In genomic region chr4:129500017-129500416, GRCm38 (mm10) we compare ENCODE assay signal across 8 mouse cellular contexts. TPM values are rescaled to one million over a fixed set of nuclear protein-coding genes. Genes with fewer than 3 reads are reported as not detected.
DNase-seq lines count a peak whose midpoint lies in the region; ATAC-seq and TF ChIP-seq lines count a peak whose summit lies in the region.

No protein-coding gene starts in this region.

- no peaks in the 10 kb centered on the region for H3K36me3 ChIP-seq in kidney, adult 2 months (ENCODE audit: control insufficient read depth, insufficient read depth, low read length)
- H3K36me3 ChIP-seq in embryonic facial prominence, embryonic 10.5 days (replicated peaks), result no peaks in the 10 kb centered on the region
- no peaks in the 10 kb centered on the region for H3K36me3 ChIP-seq in hindbrain, embryonic 13.5 days
- no peaks in the 10 kb centered on the region for H3K36me3 ChIP-seq in midbrain, embryonic 11.5 days (ENCODE audit: control insufficient read depth, insufficient read depth, low read length)

- H3K9me3 ChIP-seq in embryonic facial prominence, embryonic 10.5 days, result no peaks in the 10 kb centered on the region
- no peaks in the 10 kb centered on the region for H3K9me3 ChIP-seq in hindbrain, embryonic 13.5 days
- no peaks in the 10 kb centered on the region for H3K9me3 ChIP-seq in midbrain, embryonic 11.5 days (ENCODE audit: control insufficient read depth, low read length)

- H3K27me3 ChIP-seq in kidney, adult 2 months (replicated peaks; ENCODE audit: control insufficient read depth, insufficient read depth, low read length), result no peaks in the 10 kb centered on the region
- H3K27me3 ChIP-seq in embryonic facial prominence, embryonic 10.5 days (replicated peaks; ENCODE audit: low read depth, poor library complexity, severe bottlenecking), result 0 out of 2 replicates have a peak, but pooled peaks cover 3% of the 10 kb centered on the region
- 0 out of 2 replicates have a peak, but pooled peaks cover 4% of the 10 kb centered on the region for H3K27me3 ChIP-seq in hindbrain, embryonic 13.5 days
- H3K27me3 ChIP-seq in midbrain, embryonic 11.5 days (ENCODE audit: control insufficient read depth, insufficient read depth, low read length), result no peaks in the 10 kb centered on the region

- no peak for ATAC-seq in hindbrain, embryonic 13.5 days (ENCODE audit: low FRiP score)
- 0 out of 2 replicates have a peak, but pooled peaks have one; percentile 1 for ATAC-seq in midbrain, embryonic 11.5 days (ENCODE audit: low FRiP score)

- no peak for TF ChIP-seq CTCF in kidney, adult 2 months (conservative IDR thresholded peaks at IDR 0.05; ENCODE audit: insufficient read depth, insufficient read length, low read depth, low read length)

- H3K4me1 ChIP-seq in kidney, adult 2 months (ENCODE audit: control insufficient read depth, insufficient read depth, low read length), result no peaks in the 10 kb centered on the region; the same call in 1 of the 2 replicates
- peaks cover 67% of the 10 kb centered on the region for H3K4me1 ChIP-seq in embryonic facial prominence, embryonic 10.5 days
- H3K4me1 ChIP-seq in hindbrain, embryonic 13.5 days (replicated peaks), result peaks cover 31% of the 10 kb centered on the region
- H3K4me1 ChIP-seq in midbrain, embryonic 11.5 days (ENCODE audit: control insufficient read depth, insufficient read depth, low read length), result peaks cover 13% of the 10 kb centered on the region

- no peak for TF ChIP-seq POLR2A in kidney, adult 2 months (IDR thresholded peaks at IDR 0.05; ENCODE audit: low read depth, low read length)

- no peak for DNase-seq in kidney, adult 2 months
- DNase-seq in kidney, adult 11 months, result no peak
- no peak for DNase-seq in embryonic facial prominence, embryonic 10.5 days (ENCODE audit: low spot score)
- no peak for DNase-seq in midbrain, embryonic 11.5 days (ENCODE audit: low spot score, missing footprints)
- no peak for DNase-seq in urinary bladder, adult 18-20 months (ENCODE audit: low spot score in 2 of 2)
- DNase-seq in cerebellum, postnatal 25 days, result no peak
- DNase-seq in kidney, postnatal 25 days, result no peak

- peak overlapping the region; percentile 86; the same call in 1 of the 2 replicates for H3K4me3 ChIP-seq in kidney, adult 2 months (ENCODE audit: insufficient read depth, low read depth, low read length)
- H3K4me3 ChIP-seq in embryonic facial prominence, embryonic 10.5 days, result peak overlapping the region; percentile 65
- H3K4me3 ChIP-seq in hindbrain, embryonic 13.5 days, result peak overlapping the region; percentile 55; the same call in 1 of the 2 replicates
- peak overlapping the region; percentile 36; the same call in 1 of the 2 replicates for H3K4me3 ChIP-seq in midbrain, embryonic 11.5 days (ENCODE audit: low read depth, low read length)

- H3K27ac ChIP-seq in kidney, adult 2 months (ENCODE audit: insufficient read depth, low read depth, low read length), result peak overlapping the region; percentile 99; the same call in 1 of the 2 replicates
- H3K27ac ChIP-seq in embryonic facial prominence, embryonic 10.5 days (replicated peaks), result peak overlapping the region; percentile 89
- H3K27ac ChIP-seq in hindbrain, embryonic 13.5 days, result peak overlapping the region; percentile 81
- no peak overlapping the region for H3K27ac ChIP-seq in midbrain, embryonic 11.5 days (ENCODE audit: low read depth, low read length)

- peak overlapping the region; percentile 83 for H3K4me2 ChIP-seq in hindbrain, embryonic 13.5 days
- H3K4me2 ChIP-seq in midbrain, embryonic 11.5 days, result peak overlapping the region; percentile 74

- 0 out of 2 replicates have a peak overlapping the region, but pooled peaks have one; percentile 72 for H3K9ac ChIP-seq in hindbrain, embryonic 13.5 days
- H3K9ac ChIP-seq in midbrain, embryonic 11.5 days (ENCODE audit: low read length), result peak overlapping the region; percentile 58; the same call in 1 of the 2 replicates

- 70% methylated on average over 8 of the region's 8 CpGs for WGBS in kidney, adult 2 months
- 72% methylated on average over 8 of the region's 8 CpGs for WGBS in embryonic facial prominence, embryonic 10.5 days
- WGBS in hindbrain, embryonic 13.5 days, result 82% methylated on average over 8 of the region's 8 CpGs
- 82% methylated on average over 8 of the region's 8 CpGs for WGBS in midbrain, embryonic 11.5 days

RNA-seq across cellular contexts. Expression of gene Fam229a, which starts 9.0 kb away (rescaled TPM):
- polyA plus RNA-seq in kidney, adult 2 months (2012; rRNA removed), result 0.94 and 1.1 TPM in 2 replicates
- polyA plus RNA-seq in embryonic facial prominence, embryonic 10.5 days (2016; fragmentation: Nextera tagmentation; extraction: Ambion mirVana), result not detected in 2 replicates
- 0.36 TPM in 1 of 2 replicates, not detected in the other for polyA plus RNA-seq in hindbrain, embryonic 13.5 days (2015; fragmentation: Nextera tagmentation; extraction: Ambion mirVana)
- polyA plus RNA-seq in midbrain, embryonic 11.5 days (2014; fragmentation: Nextera tagmentation; extraction: Ambion mirVana), result not detected in 2 replicates

RNA-seq across cellular contexts. Expression of gene Tssk3, which starts 9.2 kb away (rescaled TPM):
- polyA plus RNA-seq in kidney, adult 2 months (2012; rRNA removed), result 0.10 TPM in 1 of 2 replicates, not detected in the other
- polyA plus RNA-seq in embryonic facial prominence, embryonic 10.5 days (2016; fragmentation: Nextera tagmentation; extraction: Ambion mirVana), result not detected in 2 replicates
- polyA plus RNA-seq in hindbrain, embryonic 13.5 days (2015; fragmentation: Nextera tagmentation; extraction: Ambion mirVana), result 0.13 TPM in 1 of 2 replicates, not detected in the other
- not detected in 2 replicates for polyA plus RNA-seq in midbrain, embryonic 11.5 days (2014; fragmentation: Nextera tagmentation; extraction: Ambion mirVana)

RNA-seq across cellular contexts. Expression of gene Marcksl1, which starts 13.4 kb away (rescaled TPM):
- 20.3 and 26.5 TPM in 2 replicates for polyA plus RNA-seq in kidney, adult 2 months (2012; rRNA removed)
- polyA plus RNA-seq in embryonic facial prominence, embryonic 10.5 days (2016; fragmentation: Nextera tagmentation; extraction: Ambion mirVana), result 1,428 and 1,442 TPM in 2 replicates
- 1,788 and 1,829 TPM in 2 replicates for polyA plus RNA-seq in hindbrain, embryonic 13.5 days (2015; fragmentation: Nextera tagmentation; extraction: Ambion mirVana)
- polyA plus RNA-seq in midbrain, embryonic 11.5 days (2014; fragmentation: Nextera tagmentation; extraction: Ambion mirVana), result 1,816 and 1,974 TPM in 2 replicates

RNA-seq across cellular contexts. Expression of gene Bsdc1, which starts 38.6 kb away (rescaled TPM):
- 25.3 and 28.7 TPM in 2 replicates for polyA plus RNA-seq in kidney, adult 2 months (2012; rRNA removed)
- 19.7 and 21.5 TPM in 2 replicates for polyA plus RNA-seq in embryonic facial prominence, embryonic 10.5 days (2016; fragmentation: Nextera tagmentation; extraction: Ambion mirVana)
- 34.9 and 36.2 TPM in 2 replicates for polyA plus RNA-seq in hindbrain, embryonic 13.5 days (2015; fragmentation: Nextera tagmentation; extraction: Ambion mirVana)
- polyA plus RNA-seq in midbrain, embryonic 11.5 days (2014; fragmentation: Nextera tagmentation; extraction: Ambion mirVana), result 23.3 and 23.7 TPM in 2 replicates

RNA-seq across cellular contexts. Expression of gene Hdac1, which starts 42.5 kb away (rescaled TPM):
- polyA plus RNA-seq in kidney, adult 2 months (2012; rRNA removed), result 35.4 and 41.6 TPM in 2 replicates
- 302 and 304 TPM in 2 replicates for polyA plus RNA-seq in embryonic facial prominence, embryonic 10.5 days (2016; fragmentation: Nextera tagmentation; extraction: Ambion mirVana)
- polyA plus RNA-seq in hindbrain, embryonic 13.5 days (2015; fragmentation: Nextera tagmentation; extraction: Ambion mirVana), result 111 and 113 TPM in 2 replicates
- polyA plus RNA-seq in midbrain, embryonic 11.5 days (2014; fragmentation: Nextera tagmentation; extraction: Ambion mirVana), result 225 and 234 TPM in 2 replicates

Comparison
In these comparisons a context has a peak if more than half of its experiments do, and no peak if none do; other contexts are left out.
1. H3K4me3 ChIP-seq: peak in every context shown above with its lines; median percentile 86 in kidney, adult 2 months; 65 in embryonic facial prominence, embryonic 10.5 days; 55 in hindbrain, embryonic 13.5 days; 36 in midbrain, embryonic 11.5 days.
2. RNA of gene Marcksl1, which starts 13.4 kb away (polyA plus RNA-seq): 1,816 to 1,974 TPM in midbrain, embryonic 11.5 days, 1,788 to 1,829 TPM in hindbrain, embryonic 13.5 days and 1,428 to 1,442 TPM in embryonic facial prominence, embryonic 10.5 days; 20.3 to 26.5 TPM in kidney, adult 2 months; every median in the first group is over 10 times any median in the second.